Mouse (Mus musculus): ENCODE results near the gene Pcnx2.

Gene Pcnx2

GRCm38 (mm10) chr8:125898899-125899298 is 782 bp upstream of the Pcnx2 start:
- DNase-seq (ENCODE audit: extremely low spot score, low spot score), result peak; percentile 52

- no peak for DNase-seq (ENCODE audit: extremely low spot score, low spot score)
These were observed 729 bp downstream of the Pcnx2 start for GRCm38 (mm10) chr8:125897388-125897787.

GRCm38 (mm10) chr8:125889920-125890319 is 8.2 kb downstream of the Pcnx2 start:
- DNase-seq (ENCODE audit: extremely low spot score, low spot score), result no peak

GRCm38 (mm10) chr8:125887549-125887948 is 10.6 kb downstream of the Pcnx2 start:
- no peak for DNase-seq (ENCODE audit: extremely low spot score, low spot score)

GRCm38 (mm10) chr8:125880447-125880846 is 17.7 kb downstream of the Pcnx2 start:
- DNase-seq (ENCODE audit: extremely low spot score, low spot score), result no peak

GRCm38 (mm10) chr8:125873250-125873534 is 24.9 kb downstream of the Pcnx2 start:
- no peak for DNase-seq (ENCODE audit: extremely low spot score, low spot score)

- DNase-seq (ENCODE audit: extremely low spot score, low spot score), result no peak
These were observed 25.4 kb downstream of the Pcnx2 start for GRCm38 (mm10) chr8:125872501-125873249.

GRCm38 (mm10) chr8:125870821-125871321 is 27.2 kb downstream of the Pcnx2 start:
- peak; percentile 84 for DNase-seq (ENCODE audit: extremely low spot score, low spot score)

- DNase-seq (ENCODE audit: extremely low spot score, low spot score), result no peak
These were observed 27.9 kb downstream of the Pcnx2 start for GRCm38 (mm10) chr8:125870179-125870702.

GRCm38 (mm10) chr8:125869739-125870138 is 28.4 kb downstream of the Pcnx2 start:
- DNase-seq (ENCODE audit: extremely low spot score, low spot score), result no peak

GRCm38 (mm10) chr8:125868552-125868951 is 29.6 kb downstream of the Pcnx2 start:
- DNase-seq (ENCODE audit: extremely low spot score, low spot score), result no peak

- DNase-seq (ENCODE audit: extremely low spot score, low spot score), result no peak
These were observed 32.0 kb downstream of the Pcnx2 start for GRCm38 (mm10) chr8:125866125-125866524.

GRCm38 (mm10) chr8:125857251-125857650 is 40.9 kb downstream of the Pcnx2 start:
- DNase-seq (ENCODE audit: extremely low spot score, low spot score), result no peak

- no peak for DNase-seq (ENCODE audit: extremely low spot score, low spot score)
These were observed 42.0 kb downstream of the Pcnx2 start for GRCm38 (mm10) chr8:125856160-125856559.

- no peak for DNase-seq (ENCODE audit: extremely low spot score, low spot score)
These were observed 43.7 kb downstream of the Pcnx2 start for GRCm38 (mm10) chr8:125854379-125854778.

GRCm38 (mm10) chr8:125853300-125853699 is 44.8 kb downstream of the Pcnx2 start:
- no peak for DNase-seq (ENCODE audit: extremely low spot score, low spot score)

GRCm38 (mm10) chr8:125849181-125849580 is 48.9 kb downstream of the Pcnx2 start:
- no peak for DNase-seq (ENCODE audit: extremely low spot score, low spot score)

- DNase-seq (ENCODE audit: extremely low spot score, low spot score), result no peak
These were observed 50.3 kb downstream of the Pcnx2 start for GRCm38 (mm10) chr8:125847842-125848241.

- DNase-seq (ENCODE audit: extremely low spot score, low spot score), result no peak
These were observed 52.8 kb downstream of the Pcnx2 start for GRCm38 (mm10) chr8:125845281-125845680.

GRCm38 (mm10) chr8:125843122-125843836 is 54.8 kb downstream of the Pcnx2 start:
- no peak for DNase-seq (ENCODE audit: extremely low spot score, low spot score)

- DNase-seq (ENCODE audit: extremely low spot score, low spot score), result no peak
These were observed 56.0 kb downstream of the Pcnx2 start for GRCm38 (mm10) chr8:125842158-125842557.

- DNase-seq (ENCODE audit: extremely low spot score, low spot score), result no peak
These were observed 73.4 kb downstream of the Pcnx2 start for GRCm38 (mm10) chr8:125824688-125825087.

- DNase-seq (ENCODE audit: extremely low spot score, low spot score), result no peak
These were observed 74.4 kb downstream of the Pcnx2 start for GRCm38 (mm10) chr8:125823719-125824118.

Measured in neural tube, embryonic 10.5 days (tissue).